ENCODE assay signal across 23 mouse cellular contexts in the genomic region with DNA sequence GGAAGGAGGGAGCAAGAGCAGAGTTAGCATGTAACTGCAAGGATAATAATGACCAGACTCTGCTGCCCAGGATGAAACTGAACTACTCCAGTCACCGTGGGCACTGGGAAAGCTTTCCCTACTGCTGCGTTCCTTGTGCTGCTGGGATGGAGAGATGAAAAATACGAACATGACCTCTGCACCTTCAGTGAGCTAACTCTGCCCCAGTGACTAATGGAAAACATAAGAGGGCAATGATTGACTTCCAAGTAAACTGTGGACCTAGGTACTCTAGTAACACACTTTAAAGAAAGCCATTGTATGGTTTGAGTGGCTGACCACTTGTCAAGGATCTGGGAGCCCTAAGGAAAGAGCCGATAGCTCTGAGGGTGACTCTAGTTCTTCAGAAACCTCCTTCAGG. TPM values are rescaled to one million over a fixed set of nuclear protein-coding genes. Genes with fewer than 3 reads are reported as not detected.
"Had no signal": no experiment of that assay in that cellular context is flagged by ENCODE, and none has a peak within 500 bp of the region (broad histone marks: within the 10 kb centered on the region; RNA-seq: fewer than 3 reads in every experiment).

No protein-coding gene starts in this region.

- H3K4me2 ChIP-seq: intestine, embryonic 15.5 days; liver, embryonic 13.5 days; lung, embryonic 14.5 days; midbrain, embryonic 12.5 days; midbrain, embryonic 15.5 days; neural tube, embryonic 12.5 days; neural tube, embryonic 15.5 days had no signal

- H3K4me3 ChIP-seq: intestine, embryonic 15.5 days; layer of hippocampus, adult 2 months; left cerebral cortex, adult 2 months; liver, embryonic 13.5 days; midbrain, embryonic 12.5 days; midbrain, embryonic 15.5 days; neural tube, embryonic 12.5 days; neural tube, embryonic 15.5 days had no signal

- H3K27me3 ChIP-seq: intestine, embryonic 15.5 days; liver, embryonic 13.5 days; midbrain, embryonic 12.5 days; midbrain, embryonic 15.5 days; neural tube, embryonic 12.5 days; neural tube, embryonic 15.5 days had no signal

- H3K36me3 ChIP-seq: intestine, embryonic 15.5 days; liver, embryonic 13.5 days; midbrain, embryonic 12.5 days; midbrain, embryonic 15.5 days; neural tube, embryonic 12.5 days; neural tube, embryonic 15.5 days had no signal

- ATAC-seq: hindbrain, embryonic 16.5 days; intestine, embryonic 15.5 days; lung, postnatal 0 days; midbrain, embryonic 15.5 days had no signal

- H3K27ac ChIP-seq: intestine, embryonic 15.5 days; layer of hippocampus, adult 2 months; left cerebral cortex, adult 2 months; liver, embryonic 13.5 days; macrophage; midbrain, embryonic 12.5 days; midbrain, embryonic 15.5 days; neural tube, embryonic 12.5 days; neural tube, embryonic 15.5 days; stomach, postnatal 0 days had no signal

- H3K9ac ChIP-seq: intestine, embryonic 15.5 days; liver, embryonic 13.5 days; lung, embryonic 14.5 days; midbrain, embryonic 12.5 days; midbrain, embryonic 15.5 days; neural tube, embryonic 12.5 days; neural tube, embryonic 15.5 days had no signal

- DNase-seq: layer of hippocampus, postnatal 36 days; liver, embryonic 13.5 days; lung, embryonic 14.5 days; right cerebral cortex, adult 18-20 months; right cerebral cortex, postnatal 14 days; right cerebral cortex, postnatal 4 days; thymus, adult 2 months; thymus, postnatal 14 days; thymus, postnatal 4 days had no signal

- H3K9me3 ChIP-seq: intestine, embryonic 15.5 days; liver, embryonic 13.5 days; midbrain, embryonic 12.5 days; midbrain, embryonic 15.5 days; neural tube, embryonic 12.5 days; neural tube, embryonic 15.5 days had no signal

- H3K4me1 ChIP-seq: intestine, embryonic 15.5 days; liver, embryonic 13.5 days; midbrain, embryonic 12.5 days; midbrain, embryonic 15.5 days; neural tube, embryonic 12.5 days; neural tube, embryonic 15.5 days had no signal

RNA-seq across cellular contexts. Expression of a gene that starts 17.9 kb away (rescaled TPM):
- polyA plus RNA-seq: intestine, embryonic 15.5 days; large intestine, adult 2 months; liver, embryonic 13.5 days; liver, embryonic 16.5 days; macrophage; stomach, embryonic 14.5 days; stomach, postnatal 0 days had no signal
